Mouse (Mus musculus) heart, embryonic 14.5 days (tissue): ENCODE measurements around the gene Sec24d. TPM values are rescaled to one million over a fixed set of nuclear protein-coding genes. Genes with fewer than 3 reads are reported as not detected.
"Not testable (repeated sequence)": the region's sequence is repeated elsewhere in the genome, so short reads cannot be mapped to it uniquely, and the experiment has no call there.

Experiments used
- ATAC-seq: fragments of 200-750 bp; cut with Nextera tagmentation; 2 replicates; pipeline ENCODE4 v1.8.0; 2017; ENCODE audit warnings: low read depth, moderate TSS enrichment; ENCODE audit not compliant: insufficient number of reproducible peaks, insufficient read depth, low FRiP score
- H3K27ac ChIP-seq, 2 experiments: fragments of 200-500 bp in 1 of 2; fragments of 300-500 bp in 1 of 2; sonication (generic) in 1 of 2; replicated peaks in 1 of 2; 2 replicates each; pipeline ENCODE4 v1.5.1; 2012 to 2014; ENCODE audit warnings: low read depth in 2 of 2, low read length in 2 of 2, control low read depth in 1 of 2, mild to moderate bottlenecking in 1 of 2, mixed read lengths in 1 of 2; ENCODE audit not compliant: control insufficient read depth in 1 of 2, insufficient read depth in 1 of 2
- H3K27me3 ChIP-seq: fragments of 300-500 bp; sonication (generic); 2 replicates; pipeline ENCODE4 v1.6.1; 2014; ENCODE audit warnings: mild to moderate bottlenecking, low read length, control low read depth; ENCODE audit not compliant: control insufficient read depth, insufficient read depth
- H3K36me3 ChIP-seq: fragments of 300-500 bp; sonication (generic); 2 replicates; pipeline ENCODE4 v1.6.1; 2014; ENCODE audit warnings: mild to moderate bottlenecking, control low read depth, low read length, mixed read lengths; ENCODE audit not compliant: control insufficient read depth, insufficient read depth
- H3K4me1 ChIP-seq, 2 experiments: fragments of 200-500 bp in 1 of 2; fragments of 300-500 bp in 1 of 2; sonication (generic) in 1 of 2; 2 replicates each; pipeline ENCODE4 v1.6.1; 2012 to 2014; ENCODE audit warnings: low read length in 2 of 2, control low read depth in 1 of 2, mixed read lengths in 1 of 2; ENCODE audit not compliant: control insufficient read depth in 2 of 2, insufficient read depth in 2 of 2
- H3K4me2 ChIP-seq: fragments of 300-500 bp; sonication (generic); 2 replicates; pipeline ENCODE4 v1.6.1; 2014; ENCODE audit warnings: mild to moderate bottlenecking, low read length
- H3K4me3 ChIP-seq, 2 experiments: fragments of 200-500 bp in 1 of 2; fragments of 300-500 bp in 1 of 2; sonication (generic) in 1 of 2; 2 replicates each; pipeline ENCODE4 v1.5.1; 2012 to 2014; ENCODE audit warnings: low read length in 2 of 2, mild to moderate bottlenecking in 2 of 2, control low read depth in 1 of 2, low read depth in 1 of 2, moderate library complexity in 1 of 2; ENCODE audit not compliant: control insufficient read depth in 1 of 2, insufficient read depth in 1 of 2
- H3K9ac ChIP-seq: fragments of 300-500 bp; sonication (generic); 2 replicates; pipeline ENCODE4 v1.6.1; 2014; ENCODE audit warnings: mild to moderate bottlenecking, low read length
- H3K9me3 ChIP-seq: fragments of 300-500 bp; sonication (generic); 2 replicates; pipeline ENCODE4 v1.6.1; 2016; ENCODE audit warnings: low read length, control low read depth; ENCODE audit not compliant: control insufficient read depth
- WGBS: fragments of 180-500 bp; shearing (Covaris S2); extraction: QIAGEN DNeasy Blood & Tissue Kit; methylation state at CpG from one replicate; pipeline ENCODE4 v1.1.7; 2014; 5-methylcytosine and 5-hydroxymethylcytosine counted together
- polyA plus RNA-seq: library from polyadenylated mRNA; unstranded; fragments of >200 nt; fragmentation: Nextera tagmentation; extraction: Ambion mirVana; gene quantifications from 2 replicates; pipeline ENCODE4 v1.2.1, GENCODE M21; 2014

Gene Sec24d
- polyA plus RNA-seq, 1 experiment from 2014 or later = 72.8 TPM

DNA sequence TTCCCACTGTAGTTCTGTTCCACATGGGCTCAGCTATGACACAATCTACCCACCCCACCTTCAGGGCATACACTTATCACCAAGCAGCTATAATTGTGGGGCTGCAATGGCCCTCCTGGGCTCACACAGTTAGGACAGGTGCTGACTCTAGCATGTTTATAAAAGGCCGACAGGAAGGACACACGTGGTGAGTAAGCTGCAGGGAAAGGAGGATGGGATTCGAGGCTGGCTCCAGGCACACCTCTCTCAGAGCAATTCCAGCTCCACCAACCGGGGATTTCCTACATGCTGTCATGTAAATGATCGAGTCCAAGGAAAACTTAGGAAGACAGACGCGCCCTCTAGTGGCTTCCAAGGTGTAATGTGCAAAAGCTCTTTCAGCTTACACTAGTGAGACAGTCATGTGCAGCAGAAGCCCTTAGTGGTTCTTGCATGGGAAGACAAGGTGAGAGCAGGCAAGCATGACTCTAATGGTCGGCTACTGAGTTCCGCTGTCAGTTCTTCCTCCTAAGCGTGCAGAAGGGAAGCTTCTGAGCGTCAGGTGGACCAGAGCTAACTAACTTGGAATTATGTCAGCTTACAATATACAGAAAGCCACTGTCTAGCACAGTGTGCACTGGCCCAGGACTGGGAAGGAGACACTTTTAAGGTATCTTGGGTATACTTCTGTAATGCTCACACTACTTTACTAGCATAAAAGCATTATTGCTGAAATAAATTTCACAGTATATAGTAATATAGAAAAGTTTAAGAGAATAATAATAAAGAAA, 104.7 kb downstream of the Sec24d start:
- WGBS = 29% methylated on average over 11 of the region's 11 CpGs
- peaks cover 80% of the 10 kb centered on the region for H3K36me3 ChIP-seq
- H3K9me3 ChIP-seq = no peaks in the 10 kb centered on the region
- no peak overlapping the region for H3K4me2 ChIP-seq
- H3K4me1 ChIP-seq = no peaks in the 10 kb centered on the region
- H3K27ac ChIP-seq = no peak overlapping the region
- 0 out of 2 replicates have a peak, but pooled peaks have one; percentile 50 for ATAC-seq
- no peak overlapping the region for H3K9ac ChIP-seq
- H3K4me3 ChIP-seq = no peak overlapping the region
- no peaks in the 10 kb centered on the region for H3K27me3 ChIP-seq

DNA sequence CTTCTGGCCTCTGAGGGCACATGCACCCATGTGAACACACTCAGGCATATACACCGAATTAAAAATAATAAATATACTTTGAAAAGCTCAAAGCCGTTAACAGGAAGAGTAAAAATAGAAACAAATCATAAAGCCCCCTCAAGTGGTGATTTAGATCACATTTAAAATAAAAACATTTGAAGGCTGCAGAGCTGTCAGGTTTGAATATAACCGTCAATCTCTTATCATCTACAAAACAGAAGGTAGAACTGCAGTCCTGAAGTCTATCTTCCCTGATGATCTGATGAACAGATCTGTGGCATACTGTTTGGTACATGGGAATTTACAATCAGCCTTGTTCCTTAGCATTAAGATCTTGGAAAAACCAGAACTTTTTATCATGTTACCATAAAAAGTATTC, 109.3 kb downstream of the Sec24d start:
- Histone ChIP-seq H3K27ac (no peak overlapping the region), H3K9ac (no peak overlapping the region), H3K27me3 (no peaks in the 10 kb centered on the region), H3K4me3 (no peak overlapping the region), H3K4me1 (no peaks in the 10 kb centered on the region), H3K9me3 (no peaks in the 10 kb centered on the region), H3K4me2 (no peak overlapping the region), H3K36me3 (peaks cover 79% of the 10 kb centered on the region)
- 90% methylated on average over 3 of the region's 3 CpGs for WGBS
- ATAC-seq = no peak

- Histone ChIP-seq H3K9me3 (no peaks in the 10 kb centered on the region), H3K36me3 (peaks cover 29% of the 10 kb centered on the region), H3K9ac (peak overlapping the region; percentile 89; the same call in 1 of the 2 replicates), H3K27me3 (no peaks in the 10 kb centered on the region), H3K27ac (no peak overlapping the region), H3K4me3 (peak overlapping the region in 1 of 2 experiments; percentile 72; a peak in 2 of 4 replicates), H3K4me1 (peaks cover 0 to 14% of the 10 kb centered on the region in 2 experiments; a peak in 2 of 4 replicates), H3K4me2 (peak overlapping the region; percentile 83)
- WGBS = 90% methylated on average over 7 of the region's 7 CpGs
- no peak for ATAC-seq
Observed at GRCm38 (mm10) chr3:123384435-123384834, 117.2 kb downstream of the Sec24d start.

DNA sequence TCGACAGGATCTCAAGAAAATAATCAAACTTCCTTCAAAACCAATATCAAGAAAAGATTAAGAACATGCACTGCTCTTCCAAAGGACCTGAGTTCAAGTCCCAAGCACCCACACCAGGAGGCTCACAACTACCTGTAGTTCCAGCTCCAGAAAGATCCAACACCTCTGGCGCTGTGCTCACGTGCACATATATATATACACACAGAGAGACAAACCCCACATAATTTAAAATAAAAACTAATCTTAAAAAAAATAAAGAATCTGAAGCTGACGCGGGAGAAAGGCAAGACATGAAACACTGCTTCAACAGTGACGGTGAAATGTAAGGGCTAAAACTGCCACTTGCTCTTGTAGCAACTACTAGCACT, 117.8 kb downstream of the Sec24d start:
- Histone ChIP-seq H3K9ac (peak overlapping the region; percentile 89), H3K27ac (peak overlapping the region; percentile 69 to 89; a peak in 2 of 4 replicates), H3K4me3 (peak overlapping the region; percentile 72 to 99), H3K36me3 (peaks cover 22% of the 10 kb centered on the region), H3K4me1 (peaks cover 0 to 14% of the 10 kb centered on the region in 2 experiments; a peak in 2 of 4 replicates), H3K4me2 (peak overlapping the region; percentile 83), H3K27me3 (no peaks in the 10 kb centered on the region), H3K9me3 (no peaks in the 10 kb centered on the region)
- no peak for ATAC-seq
- 9% methylated on average over 6 of the region's 6 CpGs for WGBS

GRCm38 (mm10) chr3:123385486-123386156, 118.4 kb downstream of the Sec24d start, which contains the start of gene Mettl14:
TSS of gene Mettl14 (minus strand) at chr3:123386108.
- H3K4me1 ChIP-seq = peaks cover 0 to 14% of the 10 kb centered on the region in 2 experiments; a peak in 2 of 4 replicates
- H3K9ac ChIP-seq = peak within 1 kb of the TSS; percentile 89
- H3K9me3 ChIP-seq = no peaks in the 10 kb centered on the region
- peak within 1 kb of the TSS; percentile 83 for H3K4me2 ChIP-seq
- H3K4me3 ChIP-seq = peak within 1 kb of the TSS; percentile 72 to 99
- H3K27ac ChIP-seq = peak within 1 kb of the TSS; percentile 89 to 96
- peaks cover 19% of the 10 kb centered on the region for H3K36me3 ChIP-seq
- peak; percentile 94 for ATAC-seq
- whole genome bisulfite sequencing = under 1% methylated on average over 41 of the region's 41 CpGs
- no peaks in the 10 kb centered on the region for H3K27me3 ChIP-seq

DNA sequence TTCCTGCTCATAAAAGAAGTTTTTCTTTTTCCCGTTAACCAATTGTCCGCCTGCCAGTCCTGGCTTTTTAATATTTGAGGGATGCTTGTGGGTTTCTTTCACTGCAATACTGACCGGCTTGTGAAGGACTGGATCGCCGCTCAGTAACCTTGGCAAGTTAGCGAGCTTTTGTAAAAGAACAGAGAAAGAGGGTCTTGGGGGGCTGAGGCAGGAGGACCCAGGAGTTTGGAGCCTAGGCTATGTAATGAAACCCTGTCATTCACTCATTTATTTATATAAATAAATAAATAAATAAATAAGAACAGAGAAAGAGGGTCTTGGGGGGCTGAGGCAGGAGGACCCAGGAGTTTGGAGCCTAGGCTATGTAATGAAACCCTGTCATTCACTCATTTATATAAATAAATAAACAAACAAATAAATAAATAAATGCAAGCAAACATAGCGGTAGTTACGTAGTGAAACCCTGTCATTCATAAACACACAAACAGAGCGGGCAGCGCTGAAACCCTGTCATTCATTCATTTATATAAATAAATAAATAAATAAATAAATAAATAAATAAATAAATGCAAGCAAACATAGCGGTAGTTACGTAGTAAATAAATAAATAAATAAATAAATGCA, 119.0 kb downstream of the Sec24d start:
- WGBS = 15% methylated on average over 12 of the region's 12 CpGs

GRCm38 (mm10) chr3:123391180-123391579, 123.9 kb downstream of the Sec24d start:
- H3K9me3 ChIP-seq = no peaks in the 10 kb centered on the region
- H3K9ac ChIP-seq = no peak overlapping the region
- no peak overlapping the region for H3K4me3 ChIP-seq
- no peaks in the 10 kb centered on the region for H3K4me1 ChIP-seq
- no peak overlapping the region for H3K4me2 ChIP-seq
- ATAC-seq = no peak
- H3K27me3 ChIP-seq = no peaks in the 10 kb centered on the region
- no peak overlapping the region for H3K27ac ChIP-seq
- no peaks in the 10 kb centered on the region for H3K36me3 ChIP-seq
- 71% methylated on average over 4 of the region's 4 CpGs for WGBS

More for the DNA sequence above, 119.0 kb downstream of the Sec24d start:
- Histone ChIP-seq H3K36me3 (peaks cover 12% of the 10 kb centered on the region), H3K9ac (peak overlapping the region; percentile 89), H3K4me2 (peak overlapping the region; percentile 69), H3K4me1 (peaks cover 0 to 14% of the 10 kb centered on the region in 2 experiments; a peak in 2 of 4 replicates), H3K4me3 (peak overlapping the region; percentile 72 to 99), H3K27ac (peak overlapping the region; percentile 78 to 89)
- not testable (repeated sequence) for H3K9me3 ChIP-seq, H3K27me3 ChIP-seq
- ATAC-seq = 0 out of 2 replicates have a peak, but pooled peaks have one; percentile 28
